Mouse (Mus musculus) gastrocnemius, adult 18-20 months (tissue): ENCODE results near the gene Kcng1. TPM values are rescaled to one million over a fixed set of nuclear protein-coding genes. Genes with fewer than 3 reads are reported as not detected.

Experiments
- DNase-seq: peaks from one replicate; pipeline ENCODE4 v3.0.0; 2021; ENCODE audit warnings: low spot score
- total RNA-seq, 2 experiments: library from RNA; stranded (reverse); gene quantifications; 2 replicates each; pipeline ENCODE4 v1.2.3; 2021

Gene Kcng1
- total RNA-seq, 2 experiments from 2014 or later: 0.09 TPM; not detected in 1

- no peak for DNase-seq
These were observed 21.4 kb downstream of the Kcng1 start for GRCm38 (mm10) chr2:168260124-168260523.

- DNase-seq: no peak
These were observed 22.5 kb downstream of the Kcng1 start for GRCm38 (mm10) chr2:168259046-168259445.

- no peak for DNase-seq
These were observed 24.3 kb downstream of the Kcng1 start for GRCm38 (mm10) chr2:168257188-168257587.

GRCm38 (mm10) chr2:168256506-168256905, 25.0 kb downstream of the Kcng1 start:
- DNase-seq: no peak

GRCm38 (mm10) chr2:168253822-168254221, 27.7 kb downstream of the Kcng1 start:
- no peak for DNase-seq

GRCm38 (mm10) chr2:168252639-168253292, 28.8 kb downstream of the Kcng1 start:
- DNase-seq: no peak

- peak; percentile 81 for DNase-seq
These were observed 31.3 kb downstream of the Kcng1 start for GRCm38 (mm10) chr2:168250270-168250669.

GRCm38 (mm10) chr2:168248856-168249245, 32.7 kb downstream of the Kcng1 start:
- DNase-seq: no peak

GRCm38 (mm10) chr2:168248167-168248855, 33.2 kb downstream of the Kcng1 start:
- no peak for DNase-seq

GRCm38 (mm10) chr2:168245571-168245970, 36.0 kb downstream of the Kcng1 start:
- DNase-seq: no peak

GRCm38 (mm10) chr2:168243278-168243677, 38.3 kb downstream of the Kcng1 start:
- DNase-seq: no peak

GRCm38 (mm10) chr2:168242841-168243240, 38.7 kb downstream of the Kcng1 start:
- DNase-seq: no peak

GRCm38 (mm10) chr2:168238335-168238734, 43.2 kb downstream of the Kcng1 start:
- DNase-seq: no peak

- no peak for DNase-seq
These were observed 48.2 kb downstream of the Kcng1 start for GRCm38 (mm10) chr2:168233286-168233685.

- no peak for DNase-seq
These were observed 50.1 kb downstream of the Kcng1 start for GRCm38 (mm10) chr2:168231471-168231829.

GRCm38 (mm10) chr2:168230773-168231470, 50.6 kb downstream of the Kcng1 start:
- no peak for DNase-seq

GRCm38 (mm10) chr2:168230026-168230728, 51.4 kb downstream of the Kcng1 start, which contains the start of the genes Gm20716, Dpm1 and Mocs3:
Gene Gm20716 (minus strand): TSS chr2:168230364.
Gene Dpm1 (minus strand): TSS chr2:168230591.
Gene Mocs3 (plus strand): TSS chr2:168230622.
- DNase-seq: peak; percentile 87

- DNase-seq: peak; percentile 39
These were observed 52.2 kb downstream of the Kcng1 start for GRCm38 (mm10) chr2:168229116-168230025.

- no peak for DNase-seq
These were observed 58.2 kb downstream of the Kcng1 start for GRCm38 (mm10) chr2:168223326-168223725.

- DNase-seq: no peak
These were observed 67.6 kb downstream of the Kcng1 start for GRCm38 (mm10) chr2:168213788-168214397.
